Mouse (Mus musculus) limb, embryonic 15.5 days (tissue): ENCODE measurements around the gene Dab1. TPM values are rescaled to one million over a fixed set of nuclear protein-coding genes. Genes with fewer than 3 reads are reported as not detected.

ENCODE experiments used
- ATAC-seq: fragments of 200-750 bp; cut with Nextera tagmentation; 2 replicates; pipeline ENCODE4 v1.8.0; 2017; ENCODE audit warnings: low read depth, moderate TSS enrichment; ENCODE audit not compliant: insufficient number of reproducible peaks, low FRiP score, low TSS enrichment
- H3K27ac ChIP-seq: fragments of 300-500 bp; sonication (generic); 2 replicates; pipeline ENCODE4 v1.5.1; 2015; ENCODE audit warnings: moderate library complexity, mild to moderate bottlenecking, inconsistent platforms
- H3K27me3 ChIP-seq: fragments of 300-500 bp; sonication (generic); 2 replicates; pipeline ENCODE4 v1.6.1; 2015; ENCODE audit warnings: inconsistent platforms
- H3K36me3 ChIP-seq: fragments of 300-500 bp; sonication (generic); 2 replicates; pipeline ENCODE4 v1.6.1; 2015; ENCODE audit warnings: inconsistent platforms
- H3K4me1 ChIP-seq: fragments of 300-500 bp; sonication (generic); 2 replicates; pipeline ENCODE4 v1.6.1; 2015; ENCODE audit warnings: inconsistent platforms
- H3K4me2 ChIP-seq: fragments of 300-500 bp; sonication (generic); 2 replicates; pipeline ENCODE4 v1.6.1; 2015; ENCODE audit warnings: mild to moderate bottlenecking, inconsistent platforms
- H3K4me3 ChIP-seq: fragments of 300-500 bp; sonication (generic); 2 replicates; pipeline ENCODE4 v1.5.1; 2015; ENCODE audit warnings: mild to moderate bottlenecking, inconsistent platforms
- H3K9ac ChIP-seq: fragments of 300-500 bp; sonication (generic); 2 replicates; pipeline ENCODE4 v1.6.1; 2015; ENCODE audit warnings: inconsistent platforms
- H3K9me3 ChIP-seq: fragments of 300-500 bp; sonication (generic); 2 replicates; pipeline ENCODE4 v1.6.1; 2016; ENCODE audit warnings: inconsistent platforms
- WGBS: fragments of 180-500 bp; shearing (Covaris S2); methylation state at CpG from one replicate; pipeline ENCODE4 v1.1.7; 2015; 5-methylcytosine and 5-hydroxymethylcytosine counted together
- polyA plus RNA-seq: library from polyadenylated mRNA; unstranded; fragments of >200 nt; fragmentation: Nextera tagmentation; extraction: Ambion mirVana; gene quantifications from 2 replicates; pipeline ENCODE4 v1.2.1, GENCODE M21; 2015

Dab1 gene
- polyA plus RNA-seq, 1 experiment from 2014 or later: 10.6 TPM

DNA sequence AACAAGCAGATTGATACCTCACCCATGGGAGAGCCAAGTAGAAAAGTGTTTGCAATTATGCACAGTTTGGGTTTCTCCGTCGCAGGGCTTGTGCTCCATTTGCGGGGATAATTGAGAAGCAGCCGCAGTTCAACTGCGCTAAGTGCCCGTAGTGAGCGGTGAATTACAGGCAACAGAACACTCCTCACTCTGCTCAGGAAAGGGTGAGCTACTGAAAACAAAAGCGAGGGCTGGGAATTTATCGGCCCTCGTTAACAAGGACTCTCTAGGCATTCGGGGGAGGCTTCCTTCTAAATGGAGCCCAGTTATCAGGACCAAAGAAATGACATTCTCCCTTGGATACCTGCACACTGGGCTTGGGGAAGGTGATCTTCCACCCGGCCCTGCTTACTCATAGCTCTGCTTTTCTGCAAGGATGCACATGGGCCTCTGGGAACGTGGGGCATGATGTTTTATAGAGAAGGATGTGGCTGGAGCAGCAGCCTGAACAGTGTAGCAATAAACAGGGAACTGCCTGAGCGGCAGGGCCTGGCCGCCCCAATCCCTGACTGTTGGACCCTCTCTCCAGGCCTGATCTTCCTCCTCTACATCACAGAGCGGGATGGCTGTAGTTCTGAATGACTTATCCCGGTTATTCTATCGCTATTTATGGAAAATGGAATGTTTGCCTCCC, 1067.1 kb downstream of the Dab1 start:
- H3K27ac ChIP-seq: no peak overlapping the region
- 35% methylated on average over 18 of the region's 18 CpGs for WGBS
- peaks cover 14% of the 10 kb centered on the region for H3K27me3 ChIP-seq
- H3K4me2 ChIP-seq: no peak overlapping the region
- no peaks in the 10 kb centered on the region for H3K9me3 ChIP-seq
- ATAC-seq: no peak
- H3K4me1 ChIP-seq: peaks cover 3% of the 10 kb centered on the region; the same call in 1 of the 2 replicates
- H3K9ac ChIP-seq: no peak overlapping the region
- H3K4me3 ChIP-seq: no peak overlapping the region
- H3K36me3 ChIP-seq: no peaks in the 10 kb centered on the region

DNA sequence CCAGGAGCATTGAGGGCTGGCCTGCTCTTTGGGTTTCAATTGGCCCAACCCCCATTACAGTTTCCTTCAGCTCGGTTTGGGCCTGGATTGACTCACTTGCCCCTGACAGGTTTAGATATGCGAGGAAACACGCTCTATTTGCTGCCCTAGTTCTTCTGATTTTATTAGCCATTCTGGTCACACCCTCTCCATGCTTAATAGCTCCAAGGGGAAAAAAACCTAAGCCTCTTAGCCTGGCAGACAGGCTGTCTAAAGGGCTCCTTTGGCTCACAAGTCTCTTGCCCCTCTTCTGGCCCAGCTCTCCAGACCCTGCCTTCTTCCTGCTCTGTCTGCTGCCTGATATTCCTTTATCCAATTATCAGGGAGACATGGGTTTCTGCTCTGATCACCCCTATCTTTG, 1069.9 kb downstream of the Dab1 start:
- no peak overlapping the region for H3K27ac ChIP-seq
- H3K9ac ChIP-seq: no peak overlapping the region
- H3K4me1 ChIP-seq: peaks cover 3% of the 10 kb centered on the region; the same call in 1 of the 2 replicates
- no peak overlapping the region for H3K4me2 ChIP-seq
- peaks cover 15% of the 10 kb centered on the region for H3K27me3 ChIP-seq
- no peak for ATAC-seq
- no peaks in the 10 kb centered on the region for H3K9me3 ChIP-seq
- no peaks in the 10 kb centered on the region for H3K36me3 ChIP-seq
- no peak overlapping the region for H3K4me3 ChIP-seq
- 23% methylated on average over 3 of the region's 3 CpGs for WGBS

DNA sequence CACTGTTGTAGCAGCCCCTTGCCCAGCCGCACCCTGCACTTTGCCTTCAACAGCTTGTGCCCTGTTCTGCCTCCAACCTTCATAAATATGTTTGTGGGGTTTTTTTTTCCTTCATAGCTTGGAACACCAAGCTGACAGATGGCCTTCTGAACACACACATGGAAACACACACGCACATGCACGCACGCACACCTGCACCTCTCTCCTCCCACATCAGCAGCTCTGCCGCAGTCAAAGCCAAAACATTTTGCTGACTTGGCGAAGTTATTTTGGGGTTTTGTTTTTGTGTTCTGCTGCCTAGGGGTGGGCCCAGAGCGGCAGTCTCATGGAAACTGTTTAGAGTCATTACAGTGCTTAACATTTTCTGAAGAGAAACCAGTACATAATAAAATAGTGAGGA, 1071.9 kb downstream of the Dab1 start:
- WGBS: 58% methylated on average over 7 of the region's 7 CpGs
- H3K36me3 ChIP-seq: no peaks in the 10 kb centered on the region
- H3K9ac ChIP-seq: no peak overlapping the region
- no peak overlapping the region for H3K4me3 ChIP-seq
- peaks cover 9% of the 10 kb centered on the region for H3K27me3 ChIP-seq
- no peak overlapping the region for H3K27ac ChIP-seq
- no peak overlapping the region for H3K4me2 ChIP-seq
- H3K4me1 ChIP-seq: peaks cover 3% of the 10 kb centered on the region; the same call in 1 of the 2 replicates
- no peak for ATAC-seq
- H3K9me3 ChIP-seq: no peaks in the 10 kb centered on the region

DNA sequence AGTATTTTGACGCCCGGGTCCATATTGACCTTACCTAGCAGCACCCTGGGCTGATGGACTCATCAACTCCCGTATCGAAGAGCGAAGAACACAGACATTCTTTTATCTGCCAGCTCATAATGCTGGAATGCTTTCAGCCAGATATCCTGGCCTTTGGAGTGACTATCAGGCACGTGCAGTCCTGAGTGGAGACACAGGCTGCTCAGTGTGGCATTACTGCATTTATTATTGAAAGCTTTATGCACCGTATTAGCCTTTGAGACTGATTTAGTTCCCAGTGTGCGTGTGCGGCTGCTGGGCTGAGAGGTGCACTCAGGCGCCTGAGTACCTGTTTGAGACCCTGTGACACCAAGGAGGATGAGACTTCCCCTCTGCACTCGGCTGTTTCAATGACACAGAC, 1075.0 kb downstream of the Dab1 start:
- Histone ChIP-seq H3K9ac (no peak overlapping the region), H3K27ac (no peak overlapping the region), H3K4me3 (no peak overlapping the region), H3K36me3 (no peaks in the 10 kb centered on the region), H3K4me1 (no peaks in the 10 kb centered on the region), H3K4me2 (no peak overlapping the region), H3K27me3 (peaks cover 9% of the 10 kb centered on the region), H3K9me3 (no peaks in the 10 kb centered on the region)
- 86% methylated on average over 11 of the region's 11 CpGs for WGBS
- ATAC-seq: no peak

DNA sequence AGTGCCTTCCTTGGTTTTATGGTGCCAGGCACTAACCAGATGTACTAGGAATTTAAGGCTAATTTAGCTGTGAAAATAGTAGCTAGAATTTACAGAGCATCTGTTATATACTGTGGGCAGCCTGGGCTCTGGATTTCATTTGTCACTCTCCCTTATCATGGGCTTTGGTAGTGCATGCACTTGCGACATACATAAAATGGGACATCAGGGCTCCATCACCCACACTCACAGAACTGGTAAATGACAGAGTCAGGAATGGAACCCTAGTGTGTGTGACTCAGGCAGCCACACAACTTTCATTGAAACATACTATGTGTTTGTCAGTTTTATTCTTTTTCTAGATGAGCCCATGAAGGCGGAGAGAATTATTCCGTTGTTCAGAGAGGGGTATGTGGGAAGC, 1077.4 kb downstream of the Dab1 start:
- Histone ChIP-seq H3K9ac (no peak overlapping the region), H3K4me1 (no peaks in the 10 kb centered on the region), H3K36me3 (no peaks in the 10 kb centered on the region), H3K27me3 (peaks cover 10% of the 10 kb centered on the region), H3K4me3 (no peak overlapping the region), H3K4me2 (no peak overlapping the region), H3K9me3 (no peaks in the 10 kb centered on the region), H3K27ac (no peak overlapping the region)
- WGBS: 83% methylated on average over 3 of the region's 3 CpGs
- no peak for ATAC-seq

DNA sequence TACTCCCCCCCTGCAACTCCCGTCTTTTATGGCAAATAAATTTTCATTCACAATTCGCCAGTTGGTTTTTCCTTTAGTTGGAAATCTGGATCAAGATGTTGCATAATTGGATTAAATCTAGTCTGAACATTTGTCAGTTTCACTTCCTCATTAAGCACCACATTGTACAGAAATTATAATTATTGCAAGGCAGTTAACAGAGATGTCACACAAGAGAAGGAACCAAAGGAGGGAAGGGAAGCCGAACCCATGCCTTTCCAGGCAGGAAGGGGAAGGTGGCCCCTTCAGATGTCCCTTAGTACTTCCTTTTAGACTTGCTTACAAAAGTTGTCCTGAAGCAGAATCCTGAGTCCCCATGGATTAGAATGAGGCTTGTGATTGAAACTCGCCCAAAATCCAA, 1078.5 kb downstream of the Dab1 start:
- no peak for ATAC-seq
- H3K36me3 ChIP-seq: no peaks in the 10 kb centered on the region
- H3K4me1 ChIP-seq: no peaks in the 10 kb centered on the region
- no peaks in the 10 kb centered on the region for H3K9me3 ChIP-seq
- peaks cover 19% of the 10 kb centered on the region for H3K27me3 ChIP-seq
- H3K4me2 ChIP-seq: no peak overlapping the region
- no peak overlapping the region for H3K27ac ChIP-seq
- no peak overlapping the region for H3K4me3 ChIP-seq
- 66% methylated on average over 4 of the region's 4 CpGs for whole genome bisulfite sequencing
- no peak overlapping the region for H3K9ac ChIP-seq

DNA sequence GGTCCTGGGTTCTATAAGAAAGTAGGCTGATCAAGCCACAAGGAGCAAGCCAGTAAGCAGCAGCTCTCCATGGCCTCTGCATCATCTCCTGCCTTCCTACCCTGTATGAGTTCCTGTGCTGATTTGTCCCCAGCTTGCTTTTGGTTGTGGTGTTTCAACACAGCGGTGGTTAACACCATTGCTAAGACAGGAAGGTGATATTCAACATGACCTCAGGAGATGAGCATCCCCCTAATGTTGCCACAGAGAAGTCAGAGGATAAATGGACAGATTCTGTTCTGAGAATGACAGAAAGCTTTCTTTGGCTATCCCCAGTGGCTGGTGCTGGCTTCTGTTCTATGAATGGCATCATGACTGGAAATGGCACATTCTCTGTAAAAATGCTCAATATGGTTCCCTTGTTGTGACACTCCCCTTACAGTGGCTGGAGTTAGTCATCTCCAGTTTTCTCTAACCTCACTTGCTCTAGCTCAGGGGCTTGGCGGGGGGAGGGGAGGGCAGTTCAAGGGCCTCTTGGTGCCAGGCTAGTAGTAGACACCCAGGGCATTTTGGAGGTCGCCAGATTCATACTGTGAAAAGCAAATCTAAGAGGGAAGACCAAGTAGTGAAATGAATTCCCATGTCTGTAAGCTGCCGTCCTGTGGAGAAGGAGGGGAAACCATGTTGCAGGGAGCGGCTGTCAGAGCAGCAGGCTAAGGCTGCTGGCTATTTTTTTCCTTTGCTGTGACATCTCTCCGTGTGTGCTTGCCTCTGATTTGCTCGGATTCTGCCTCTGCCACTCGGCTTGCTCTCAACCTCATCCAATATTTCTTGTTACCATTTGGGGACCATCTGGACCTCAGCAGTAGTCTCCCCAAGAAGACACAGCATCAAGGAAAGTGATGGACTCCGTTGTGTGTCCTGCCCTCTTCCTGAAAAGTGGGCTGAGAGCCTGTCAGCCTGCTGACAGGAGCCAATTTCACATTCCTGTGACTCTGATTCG, 1086.8 kb downstream of the Dab1 start:
- Histone ChIP-seq H3K9me3 (no peaks in the 10 kb centered on the region), H3K9ac (no peak overlapping the region), H3K4me2 (no peak overlapping the region), H3K27me3 (peaks cover 45% of the 10 kb centered on the region), H3K27ac (no peak overlapping the region), H3K4me1 (0 out of 2 replicates have a peak, but pooled peaks cover 6% of the 10 kb centered on the region), H3K36me3 (no peaks in the 10 kb centered on the region), H3K4me3 (no peak overlapping the region)
- no peak for ATAC-seq
- 61% methylated on average over 10 of the region's 10 CpGs for WGBS

DNA sequence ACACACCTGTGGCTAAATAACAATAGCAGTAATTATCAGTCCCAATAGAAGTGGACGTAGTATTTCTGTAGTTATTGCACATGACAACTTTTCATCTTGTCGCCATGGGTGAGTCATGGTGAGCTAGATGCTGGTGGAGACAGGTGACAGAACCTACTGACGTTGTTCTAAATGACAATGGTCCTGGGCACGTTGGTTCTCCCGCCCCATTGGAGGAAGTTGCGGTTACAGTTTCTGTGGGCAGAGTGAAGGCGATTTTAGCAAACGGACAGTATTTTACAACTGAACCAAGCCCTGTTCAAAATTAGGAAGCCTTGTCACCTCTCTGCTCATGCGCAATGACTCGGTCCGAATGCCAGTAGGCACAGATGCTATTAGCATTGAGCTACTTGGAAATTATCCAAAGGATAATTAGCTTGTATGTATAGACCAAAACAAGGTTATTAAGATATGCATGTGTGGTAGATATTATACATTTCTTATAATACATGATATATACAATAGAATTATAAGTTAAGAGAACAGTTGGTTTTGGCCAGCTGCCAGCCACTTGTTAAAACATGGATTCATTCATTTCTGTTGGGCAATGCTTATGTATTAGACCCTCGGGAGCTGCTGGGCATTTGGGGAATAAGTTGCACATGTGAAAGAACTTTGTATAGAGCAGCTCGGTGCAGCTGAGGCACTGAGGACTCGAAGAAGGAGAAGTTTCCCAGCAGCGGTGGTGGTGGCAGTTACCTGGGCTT, 1093.4 kb downstream of the Dab1 start:
- H3K9ac ChIP-seq: no peak overlapping the region
- H3K4me1 ChIP-seq: peaks cover 14% of the 10 kb centered on the region
- H3K36me3 ChIP-seq: no peaks in the 10 kb centered on the region
- H3K4me3 ChIP-seq: no peak overlapping the region
- H3K27me3 ChIP-seq: peaks cover 34% of the 10 kb centered on the region
- no peak overlapping the region for H3K27ac ChIP-seq
- WGBS: 46% methylated on average over 15 of the region's 15 CpGs
- no peaks in the 10 kb centered on the region for H3K9me3 ChIP-seq
- ATAC-seq: no peak
- H3K4me2 ChIP-seq: no peak overlapping the region

DNA sequence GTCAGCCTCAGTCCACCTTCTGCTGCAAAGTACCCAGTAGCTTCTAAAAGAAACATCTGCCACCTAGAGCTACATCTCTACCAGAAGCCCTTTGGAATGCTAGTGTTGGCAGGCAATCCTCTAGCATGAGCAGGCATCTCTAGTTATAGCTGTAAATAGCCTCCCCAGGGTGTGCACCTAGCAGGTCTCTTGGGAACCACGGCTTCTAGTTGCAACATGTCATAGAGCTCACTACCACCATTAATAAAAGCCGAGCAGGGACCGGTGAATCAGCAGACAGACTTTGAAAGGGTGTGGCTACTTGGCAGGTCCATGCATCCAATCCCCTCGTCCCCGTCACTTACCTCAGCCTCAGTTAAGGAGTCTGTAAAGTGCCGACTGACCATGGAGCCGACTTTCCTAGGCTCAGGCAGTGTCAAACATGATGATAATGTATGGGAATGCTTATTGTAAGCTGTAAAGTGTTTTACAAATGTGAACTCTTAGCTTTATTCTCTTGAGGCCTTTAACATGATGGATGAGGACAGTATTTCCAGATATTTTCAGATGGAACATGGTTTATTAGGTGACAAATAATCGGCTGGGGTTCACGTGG, 1095.9 kb downstream of the Dab1 start:
- Histone ChIP-seq H3K27ac (no peak overlapping the region), H3K4me1 (peaks cover 14% of the 10 kb centered on the region)
- 16% methylated on average over 9 of the region's 9 CpGs for WGBS

DNA sequence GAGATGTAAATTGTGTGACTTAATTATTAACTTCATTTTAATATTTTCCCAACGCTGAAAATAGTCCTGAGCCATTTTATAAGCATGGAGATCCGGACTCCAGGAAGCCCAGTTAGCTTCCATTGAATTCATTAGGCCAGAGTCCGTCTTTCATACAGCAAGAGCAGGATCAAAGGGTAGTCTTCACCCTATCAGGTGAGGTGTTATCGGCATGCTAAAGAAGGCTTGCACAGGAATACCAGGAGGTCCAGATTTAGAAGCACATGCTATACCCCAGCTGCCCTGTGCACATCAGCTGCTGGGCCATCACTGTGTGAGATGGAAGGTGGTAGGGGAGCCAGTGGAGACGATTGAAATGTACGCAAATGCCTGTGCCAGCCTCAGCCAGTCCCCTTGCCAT, 1096.7 kb downstream of the Dab1 start:
- Histone ChIP-seq H3K27me3 (peaks cover 36% of the 10 kb centered on the region), H3K9me3 (no peaks in the 10 kb centered on the region), H3K4me2 (no peak overlapping the region), H3K4me3 (no peak overlapping the region), H3K4me1 (peaks cover 14% of the 10 kb centered on the region), H3K27ac (no peak overlapping the region), H3K9ac (no peak overlapping the region), H3K36me3 (no peaks in the 10 kb centered on the region)
- ATAC-seq: no peak
- WGBS: 32% methylated on average over 6 of the region's 6 CpGs

More for the DNA sequence above, 1095.9 kb downstream of the Dab1 start:
- H3K36me3 ChIP-seq: no peaks in the 10 kb centered on the region
- peak; percentile 61; the same call in 1 of the 2 replicates for ATAC-seq
- H3K9ac ChIP-seq: no peak overlapping the region
- H3K4me2 ChIP-seq: no peak overlapping the region
- H3K4me3 ChIP-seq: no peak overlapping the region
- peaks cover 36% of the 10 kb centered on the region for H3K27me3 ChIP-seq
- no peaks in the 10 kb centered on the region for H3K9me3 ChIP-seq

DNA sequence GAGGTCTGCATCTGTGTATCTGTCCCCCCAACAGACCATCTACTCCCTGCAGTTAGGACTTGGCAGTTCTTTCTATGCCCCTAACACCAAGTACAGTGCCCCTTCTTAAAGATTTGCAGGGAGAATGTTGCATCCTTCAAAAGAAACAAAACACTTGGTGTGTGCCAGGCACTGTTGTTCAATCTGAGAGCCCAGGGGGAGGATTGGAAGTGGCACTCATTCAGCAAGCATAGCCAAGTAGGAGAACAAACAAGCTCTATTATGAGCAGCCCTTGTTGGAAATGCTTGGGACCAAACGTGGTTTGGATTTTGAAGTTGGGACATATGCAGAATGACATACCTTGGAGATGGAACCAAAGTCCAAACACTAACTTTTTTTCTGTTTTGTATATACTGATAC, 1097.3 kb downstream of the Dab1 start:
- Histone ChIP-seq H3K36me3 (no peaks in the 10 kb centered on the region), H3K27me3 (peaks cover 36% of the 10 kb centered on the region), H3K27ac (no peak overlapping the region), H3K4me2 (no peak overlapping the region), H3K9ac (no peak overlapping the region), H3K4me3 (no peak overlapping the region), H3K9me3 (no peaks in the 10 kb centered on the region), H3K4me1 (peaks cover 14% of the 10 kb centered on the region)
- 47% methylated on average over 1 of the region's 1 CpGs for WGBS
- no peak for ATAC-seq
